Mouse (Mus musculus): ENCODE measurements at regions not wholly inside any gene's neighbourhood (a gene's known extent, or its start where the extent isn't known, plus 50 kb on each side); places are given as distances from the start of the nearest gene placed in this dataset.

- WGBS, result 79% methylated on average over 3 of the region's 3 CpGs
- no peaks in the 10 kb centered on the region for H3K4me1 ChIP-seq (ENCODE audit: control insufficient read depth, insufficient read depth, low read length)
- TF ChIP-seq CTCF (IDR thresholded peaks at IDR 0.05; ENCODE audit: insufficient read depth, low read length), result no peak
- no peak for TF ChIP-seq POLR2A (IDR thresholded peaks at IDR 0.05; ENCODE audit: borderline replicate concordance, extremely low read depth, low read depth, low read length)
- DNase-seq, result no peak
- H3K4me3 ChIP-seq (replicated peaks; ENCODE audit: extremely low read depth, low read depth, low read length), result no peak overlapping the region
These were observed 248.1 kb upstream of the Rack1 start for GRCm38 (mm10) chr11:48552006-48552405.

GRCm38 (mm10) chr11:48551201-48551600 is 248.9 kb upstream of the Rack1 start:
- TF ChIP-seq POLR2A (IDR thresholded peaks at IDR 0.05; ENCODE audit: borderline replicate concordance, extremely low read depth, low read depth, low read length) (no peak), CTCF (IDR thresholded peaks at IDR 0.05; ENCODE audit: insufficient read depth, low read length) (no peak)
- H3K4me1 ChIP-seq (ENCODE audit: control insufficient read depth, insufficient read depth, low read length), result no peaks in the 10 kb centered on the region
- no peak overlapping the region for H3K4me3 ChIP-seq (replicated peaks; ENCODE audit: extremely low read depth, low read depth, low read length)
- 69% methylated on average over 2 of the region's 2 CpGs for WGBS
- no peak for DNase-seq

- Histone ChIP-seq H3K4me1 (ENCODE audit: control insufficient read depth, insufficient read depth, low read length) (no peaks in the 10 kb centered on the region), H3K4me3 (replicated peaks; ENCODE audit: extremely low read depth, low read depth, low read length) (no peak overlapping the region)
- no peak for DNase-seq
- WGBS, result 66% methylated on average over 3 of the region's 3 CpGs
- TF ChIP-seq CTCF (IDR thresholded peaks at IDR 0.05; ENCODE audit: insufficient read depth, low read length), result no peak
These were observed 273.8 kb upstream of the Rack1 start for GRCm38 (mm10) chr11:48526316-48526715.

GRCm38 (mm10) chr11:48525517-48525916 is 274.6 kb upstream of the Rack1 start:
- H3K4me3 ChIP-seq (replicated peaks; ENCODE audit: extremely low read depth, low read depth, low read length), result no peak overlapping the region
- TF ChIP-seq CTCF (IDR thresholded peaks at IDR 0.05; ENCODE audit: insufficient read depth, low read length) (no peak), POLR2A (IDR thresholded peaks at IDR 0.05; ENCODE audit: borderline replicate concordance, extremely low read depth, low read depth, low read length) (no peak)
- DNase-seq, result no peak
- no peaks in the 10 kb centered on the region for H3K4me1 ChIP-seq (ENCODE audit: control insufficient read depth, insufficient read depth, low read length)
- WGBS, result 55% methylated on average over 5 of the region's 5 CpGs

GRCm38 (mm10) chr11:48506886-48507285 is 293.2 kb upstream of the Rack1 start:
- 75% methylated on average over 3 of the region's 3 CpGs for WGBS
- TF ChIP-seq POLR2A (IDR thresholded peaks at IDR 0.05; ENCODE audit: borderline replicate concordance, extremely low read depth, low read depth, low read length) (no peak), CTCF (IDR thresholded peaks at IDR 0.05; ENCODE audit: insufficient read depth, low read length) (no peak)
- Histone ChIP-seq H3K4me1 (ENCODE audit: control insufficient read depth, insufficient read depth, low read length) (no peaks in the 10 kb centered on the region), H3K4me3 (replicated peaks; ENCODE audit: extremely low read depth, low read depth, low read length) (no peak overlapping the region)
- DNase-seq, result no peak

GRCm38 (mm10) chr11:48502011-48502806 is 297.9 kb upstream of the Rack1 start:
- 45% methylated on average over 10 of the region's 10 CpGs for WGBS

GRCm38 (mm10) chr11:48499057-48499456 is 301.1 kb upstream of the Rack1 start:
- no peak overlapping the region for H3K4me3 ChIP-seq (replicated peaks; ENCODE audit: extremely low read depth, low read depth, low read length)
- 84% methylated on average over 1 of the region's 1 CpGs for WGBS
- H3K4me1 ChIP-seq (ENCODE audit: control insufficient read depth, insufficient read depth, low read length), result no peaks in the 10 kb centered on the region
- no peak for TF ChIP-seq CTCF (IDR thresholded peaks at IDR 0.05; ENCODE audit: insufficient read depth, low read length)
- TF ChIP-seq POLR2A (IDR thresholded peaks at IDR 0.05; ENCODE audit: borderline replicate concordance, extremely low read depth, low read depth, low read length), result no peak
- DNase-seq, result no peak

More at GRCm38 (mm10) chr11:48502011-48502806, 297.9 kb upstream of the Rack1 start:
- Histone ChIP-seq H3K4me3 (replicated peaks; ENCODE audit: extremely low read depth, low read depth, low read length) (no peak overlapping the region), H3K4me1 (ENCODE audit: control insufficient read depth, insufficient read depth, low read length) (no peaks in the 10 kb centered on the region)
- TF ChIP-seq POLR2A (IDR thresholded peaks at IDR 0.05; ENCODE audit: borderline replicate concordance, extremely low read depth, low read depth, low read length), result no peak
- TF ChIP-seq CTCF (IDR thresholded peaks at IDR 0.05; ENCODE audit: insufficient read depth, low read length), result no peak
- DNase-seq, result no peak

- TF ChIP-seq CTCF (IDR thresholded peaks at IDR 0.05; ENCODE audit: insufficient read depth, low read length) (no peak), POLR2A (IDR thresholded peaks at IDR 0.05; ENCODE audit: borderline replicate concordance, extremely low read depth, low read depth, low read length) (no peak)
- DNase-seq, result no peak
- 52% methylated on average over 1 of the region's 1 CpGs for WGBS
- Histone ChIP-seq H3K4me1 (ENCODE audit: control insufficient read depth, insufficient read depth, low read length) (no peaks in the 10 kb centered on the region), H3K4me3 (replicated peaks; ENCODE audit: extremely low read depth, low read depth, low read length) (no peak overlapping the region)
These were observed 311.8 kb upstream of the Rack1 start for GRCm38 (mm10) chr11:48488308-48488707.

- no peak for DNase-seq
- TF ChIP-seq CTCF (IDR thresholded peaks at IDR 0.05; ENCODE audit: insufficient read depth, low read length) (no peak), POLR2A (IDR thresholded peaks at IDR 0.05; ENCODE audit: borderline replicate concordance, extremely low read depth, low read depth, low read length) (no peak)
- 48% methylated on average over 4 of the region's 4 CpGs for WGBS
- Histone ChIP-seq H3K4me3 (replicated peaks; ENCODE audit: extremely low read depth, low read depth, low read length) (no peak overlapping the region), H3K4me1 (ENCODE audit: control insufficient read depth, insufficient read depth, low read length) (no peaks in the 10 kb centered on the region)
These were observed 336.1 kb upstream of the Rack1 start for GRCm38 (mm10) chr11:48464036-48464435.

- 92% methylated on average over 1 of the region's 1 CpGs for WGBS
- no peak for DNase-seq
- TF ChIP-seq CTCF (IDR thresholded peaks at IDR 0.05; ENCODE audit: insufficient read depth, low read length) (no peak), POLR2A (IDR thresholded peaks at IDR 0.05; ENCODE audit: borderline replicate concordance, extremely low read depth, low read depth, low read length) (no peak)
- H3K4me3 ChIP-seq (replicated peaks; ENCODE audit: extremely low read depth, low read depth, low read length), result no peak overlapping the region
- no peaks in the 10 kb centered on the region for H3K4me1 ChIP-seq (ENCODE audit: control insufficient read depth, insufficient read depth, low read length)
These were observed 350.2 kb upstream of the Rack1 start for GRCm38 (mm10) chr11:48449883-48450282.
